Comparison of ENCODE assay signal across 9 mouse cellular contexts in the genomic region with DNA sequence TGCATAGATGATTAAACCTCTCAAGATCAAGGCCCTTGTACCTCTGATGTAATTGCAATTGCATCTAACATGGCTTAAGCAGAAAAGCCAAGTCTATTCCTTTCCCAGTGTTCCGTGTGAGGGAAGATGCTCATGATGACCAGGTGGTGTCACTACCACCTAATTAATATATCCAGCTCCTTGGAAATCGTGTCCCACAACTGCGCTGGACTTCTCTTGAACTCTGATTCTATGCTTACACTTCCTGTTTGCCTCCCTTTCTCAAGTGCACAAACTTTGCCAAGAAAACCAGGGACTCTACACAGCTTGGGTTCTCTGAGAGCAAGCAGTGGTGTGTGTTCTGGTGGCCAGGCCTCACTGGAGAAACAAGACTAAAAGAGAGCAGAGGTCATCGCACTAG. TPM values are rescaled to one million over a fixed set of nuclear protein-coding genes. Genes with fewer than 3 reads are reported as not detected.
DNase-seq lines count a peak whose midpoint lies in the region; ATAC-seq lines count a peak whose summit lies in the region.
"Had no signal": no experiment of that assay in that cellular context is flagged by ENCODE, and none has a peak within 500 bp of the region (broad histone marks: within the 10 kb centered on the region; RNA-seq: fewer than 3 reads in every experiment).

No protein-coding gene starts in this region.

- no peak for DNase-seq in forebrain, embryonic 10.5 days (ENCODE audit: extremely low spot score, low spot score)
- peak; percentile 31 for DNase-seq in neural tube, embryonic 11.5 days (ENCODE audit: low spot score)
- no peak for DNase-seq in neural tube, embryonic 10.5 days (ENCODE audit: extremely low spot score, low spot score)
- peak; percentile 34 to 45 for DNase-seq in heart, postnatal 10 days
- DNase-seq in T-cell, adult 2 months (ENCODE audit: low spot score), result no peak
- DNase-seq: liver, embryonic 13.5 days had no signal

- no peak overlapping the region for H3K4me3 ChIP-seq in forebrain, embryonic 13.5 days
- no peak overlapping the region for H3K4me3 ChIP-seq in forebrain, embryonic 10.5 days
- H3K4me3 ChIP-seq in neural tube, embryonic 11.5 days (ENCODE audit: low read depth, low read length), result no peak overlapping the region
- H3K4me3 ChIP-seq in lung, embryonic 16.5 days (ENCODE audit: low read length), result no peak overlapping the region
- H3K4me3 ChIP-seq: liver, embryonic 13.5 days had no signal

- H3K36me3 ChIP-seq in forebrain, embryonic 13.5 days (ENCODE audit: poor library complexity, severe bottlenecking), result no peaks in the 10 kb centered on the region
- no peaks in the 10 kb centered on the region for H3K36me3 ChIP-seq in forebrain, embryonic 10.5 days (replicated peaks)
- no peaks in the 10 kb centered on the region for H3K36me3 ChIP-seq in neural tube, embryonic 11.5 days (ENCODE audit: control insufficient read depth, insufficient read depth, low read length)
- no peaks in the 10 kb centered on the region for H3K36me3 ChIP-seq in lung, embryonic 16.5 days (ENCODE audit: control insufficient read depth, insufficient read depth, low read length)
- H3K36me3 ChIP-seq: liver, embryonic 13.5 days had no signal

- no peak overlapping the region for H3K4me2 ChIP-seq in forebrain, embryonic 13.5 days
- no peak overlapping the region for H3K4me2 ChIP-seq in neural tube, embryonic 11.5 days (ENCODE audit: low read depth)
- H3K4me2 ChIP-seq in lung, embryonic 16.5 days (ENCODE audit: low read depth, low read length), result no peak overlapping the region
- H3K4me2 ChIP-seq: liver, embryonic 13.5 days had no signal

- H3K4me1 ChIP-seq in forebrain, embryonic 13.5 days, result 0 out of 2 replicates have a peak, but pooled peaks cover 4% of the 10 kb centered on the region
- H3K4me1 ChIP-seq in forebrain, embryonic 10.5 days, result peaks cover 12% of the 10 kb centered on the region
- H3K4me1 ChIP-seq in neural tube, embryonic 11.5 days (ENCODE audit: control insufficient read depth, insufficient read depth, low read length), result no peaks in the 10 kb centered on the region
- no peaks in the 10 kb centered on the region; the same call in 1 of the 2 replicates for H3K4me1 ChIP-seq in lung, embryonic 16.5 days (replicated peaks; ENCODE audit: control insufficient read depth, insufficient read depth, low read length)
- H3K4me1 ChIP-seq: liver, embryonic 13.5 days had no signal

- no peaks in the 10 kb centered on the region for H3K9me3 ChIP-seq in forebrain, embryonic 13.5 days (replicated peaks)
- H3K9me3 ChIP-seq in forebrain, embryonic 10.5 days, result no peaks in the 10 kb centered on the region
- H3K9me3 ChIP-seq in neural tube, embryonic 11.5 days (ENCODE audit: control insufficient read depth, low read length), result no peaks in the 10 kb centered on the region
- H3K9me3 ChIP-seq in lung, embryonic 16.5 days (ENCODE audit: control insufficient read depth, low read length), result no peaks in the 10 kb centered on the region
- H3K9me3 ChIP-seq: liver, embryonic 13.5 days had no signal

- peak; percentile 53; the same call in 1 of the 2 replicates for ATAC-seq in forebrain, embryonic 13.5 days
- ATAC-seq in neural tube, embryonic 11.5 days (ENCODE audit: insufficient read depth, low FRiP score, low TSS enrichment), result no peak
- ATAC-seq in lung, embryonic 16.5 days (ENCODE audit: low read depth), result peak; percentile 70; the same call in 1 of the 2 replicates
- no peak for ATAC-seq in granulocyte monocyte progenitor cell, adult 5-6 weeks (replicated peaks; ENCODE audit: poor library complexity, severe bottlenecking)

- H3K27me3 ChIP-seq in forebrain, embryonic 13.5 days, result no peaks in the 10 kb centered on the region
- H3K27me3 ChIP-seq in forebrain, embryonic 10.5 days (ENCODE audit: poor library complexity, severe bottlenecking), result no peaks in the 10 kb centered on the region
- H3K27me3 ChIP-seq in neural tube, embryonic 11.5 days (ENCODE audit: control insufficient read depth, insufficient read depth, low read length), result no peaks in the 10 kb centered on the region
- H3K27me3 ChIP-seq in lung, embryonic 16.5 days (ENCODE audit: control insufficient read depth, insufficient read depth, low read depth, low read length), result no peaks in the 10 kb centered on the region
- H3K27me3 ChIP-seq: liver, embryonic 13.5 days had no signal

- 41% methylated on average over 4 of the region's 4 CpGs for WGBS in forebrain, embryonic 13.5 days
- 44% methylated on average over 4 of the region's 4 CpGs for WGBS in forebrain, embryonic 10.5 days
- WGBS in neural tube, embryonic 11.5 days, result 37% methylated on average over 4 of the region's 4 CpGs
- WGBS in lung, embryonic 16.5 days, result 29% methylated on average over 4 of the region's 4 CpGs

- H3K9ac ChIP-seq in forebrain, embryonic 13.5 days, result no peak overlapping the region
- H3K9ac ChIP-seq in neural tube, embryonic 11.5 days (ENCODE audit: low read length), result no peak overlapping the region
- no peak overlapping the region for H3K9ac ChIP-seq in lung, embryonic 16.5 days (ENCODE audit: low read length)
- H3K9ac ChIP-seq: liver, embryonic 13.5 days had no signal

- no peak overlapping the region for H3K27ac ChIP-seq in forebrain, embryonic 13.5 days
- H3K27ac ChIP-seq in forebrain, embryonic 10.5 days, result no peak overlapping the region
- no peak overlapping the region for H3K27ac ChIP-seq in neural tube, embryonic 11.5 days (ENCODE audit: low read depth, low read length)
- H3K27ac ChIP-seq in lung, embryonic 16.5 days (ENCODE audit: low read length), result no peak overlapping the region
- H3K27ac ChIP-seq: liver, embryonic 13.5 days had no signal

- intact Hi-C loops in heart, postnatal 10 days (cut with DNase I), result loop anchor here (1.0 to 10.0 kb wide), 6 partner anchors 106 to 728 kb away; no protein-coding TSS in a partner anchor

RNA-seq across cellular contexts. Expression of a gene that starts 58.0 kb away (rescaled TPM):
- polyA plus RNA-seq in forebrain, embryonic 13.5 days (2015; fragmentation: Nextera tagmentation; extraction: Ambion mirVana), result 10.1 and 10.7 TPM in 2 replicates
- 0.52 and 0.65 TPM in 2 replicates for polyA plus RNA-seq in forebrain, embryonic 10.5 days (2016; fragmentation: Nextera tagmentation; extraction: Ambion mirVana)
- polyA plus RNA-seq in neural tube, embryonic 11.5 days (2014; fragmentation: Nextera tagmentation; extraction: Ambion mirVana), result 1.5 and 1.7 TPM in 2 replicates
- total RNA-seq in heart, postnatal 10 days (2021), result under 1 TPM; 0.45 to 0.89 TPM
- polyA plus RNA-seq in lung, embryonic 16.5 days (2015; fragmentation: Nextera tagmentation; extraction: Ambion mirVana), result 4.8 TPM in 2 replicates
- not detected in 2 replicates for total RNA-seq in granulocyte monocyte progenitor cell, adult 5-6 weeks (2014; fragmentation: Nextera tagmentation)
- total RNA-seq in granulocyte monocyte progenitor cell, adult 5-6 weeks (2017), result not detected in 2 replicates

Comparison
In these comparisons a context has a peak if more than half of its experiments do, and no peak if none do; other contexts are left out.
1. DNase-seq: peak in neural tube, embryonic 11.5 days (single experiment) and heart, postnatal 10 days (2 of 2); none in forebrain, embryonic 10.5 days (single experiment), neural tube, embryonic 10.5 days (single experiment) and T-cell, adult 2 months (single experiment).
2. ATAC-seq: peak in forebrain, embryonic 13.5 days (single experiment) and lung, embryonic 16.5 days (single experiment); none in neural tube, embryonic 11.5 days (single experiment) and granulocyte monocyte progenitor cell, adult 5-6 weeks (single experiment).